Mouse (Mus musculus): ENCODE data around the gene Rere.
A peak's percentile ranks its signal among the peaks of the same experiment; 100 is the strongest.
"Not testable (repeated sequence)": the region's sequence is repeated elsewhere in the genome, so short reads cannot be mapped to it uniquely, and the experiment has no call there.

Rere gene

GRCm38 (mm10) chr4:150254416-150254815 is 27.0 kb upstream of the Rere start:
- no peak for DNase-seq (ENCODE audit: low read depth, low spot score)

GRCm38 (mm10) chr4:150255181-150255580 is 26.3 kb upstream of the Rere start:
- no peak for DNase-seq (ENCODE audit: low read depth, low spot score)

- DNase-seq (ENCODE audit: low read depth, low spot score): peak; percentile 64
Observed at GRCm38 (mm10) chr4:150257252-150258204, 23.9 kb upstream of the Rere start.

GRCm38 (mm10) chr4:150258388-150258787 is 23.1 kb upstream of the Rere start:
- DNase-seq (ENCODE audit: low read depth, low spot score): no peak

GRCm38 (mm10) chr4:150259577-150259976 is 21.9 kb upstream of the Rere start:
- no peak for DNase-seq (ENCODE audit: low read depth, low spot score)

GRCm38 (mm10) chr4:150260111-150260510 is 21.3 kb upstream of the Rere start:
- DNase-seq (ENCODE audit: low read depth, low spot score): no peak

GRCm38 (mm10) chr4:150260745-150261144 is 20.7 kb upstream of the Rere start:
- no peak for DNase-seq (ENCODE audit: low read depth, low spot score)

GRCm38 (mm10) chr4:150262301-150262700 is 19.1 kb upstream of the Rere start:
- DNase-seq (ENCODE audit: low read depth, low spot score): no peak

GRCm38 (mm10) chr4:150264903-150265302 is 16.5 kb upstream of the Rere start:
- DNase-seq (ENCODE audit: low read depth, low spot score): no peak

GRCm38 (mm10) chr4:150265471-150265870 is 16.0 kb upstream of the Rere start:
- DNase-seq (ENCODE audit: low read depth, low spot score): no peak

GRCm38 (mm10) chr4:150266655-150267223 is 14.7 kb upstream of the Rere start:
- DNase-seq (ENCODE audit: low read depth, low spot score): no peak

GRCm38 (mm10) chr4:150268674-150269653 is 12.5 kb upstream of the Rere start:
- DNase-seq (ENCODE audit: low read depth, low spot score): no peak

- no peak for DNase-seq (ENCODE audit: low read depth, low spot score)
Observed at GRCm38 (mm10) chr4:150269679-150270078, 11.8 kb upstream of the Rere start.

GRCm38 (mm10) chr4:150270718-150271117 is 10.7 kb upstream of the Rere start:
- DNase-seq (ENCODE audit: low read depth, low spot score): not testable (repeated sequence)

GRCm38 (mm10) chr4:150272725-150273124 is 8.7 kb upstream of the Rere start:
- peak; percentile 73 for DNase-seq (ENCODE audit: low read depth, low spot score)

GRCm38 (mm10) chr4:150275531-150275930 is 5.9 kb upstream of the Rere start:
- DNase-seq (ENCODE audit: low read depth, low spot score): no peak

- not testable (repeated sequence) for DNase-seq (ENCODE audit: low read depth, low spot score)
Observed at GRCm38 (mm10) chr4:150279336-150279735, 2.1 kb upstream of the Rere start.

- no peak for DNase-seq (ENCODE audit: low read depth, low spot score)
Observed at GRCm38 (mm10) chr4:150280002-150280401, 1.4 kb upstream of the Rere start.

- DNase-seq (ENCODE audit: low read depth, low spot score): no peak
Observed at GRCm38 (mm10) chr4:150280459-150280858, 987 bp upstream of the Rere start.

GRCm38 (mm10) chr4:150281891-150282630 is 615 bp downstream of the Rere start:
- peak; percentile 77 for DNase-seq (ENCODE audit: low read depth, low spot score)
